Mouse (Mus musculus) stomach, postnatal 0 days (tissue): ENCODE data around the gene Mtnr1b. TPM values are rescaled to one million over a fixed set of nuclear protein-coding genes. Genes with fewer than 3 reads are reported as not detected.

Experiments
- ATAC-seq: fragments of 200-750 bp; cut with Nextera tagmentation; 2 replicates; pipeline ENCODE4 v1.8.0; 2017; ENCODE audit not compliant: low FRiP score, low TSS enrichment
- DNase-seq: peaks from one replicate; pipeline ENCODE4 v3.0.0-alpha.2; 2016; ENCODE audit warnings: low spot score
- H3K27ac ChIP-seq: fragments of 300-500 bp; sonication (generic); replicated peaks from 2 replicates; pipeline ENCODE4 v1.5.1; 2014; ENCODE audit warnings: mild to moderate bottlenecking, control low read depth
- H3K27me3 ChIP-seq: fragments of 300-500 bp; sonication (generic); 2 replicates; pipeline ENCODE4 v1.6.1; 2014; ENCODE audit warnings: low read length; ENCODE audit not compliant: control insufficient read depth, insufficient read depth
- H3K36me3 ChIP-seq: fragments of 300-500 bp; sonication (generic); 2 replicates; pipeline ENCODE4 v1.6.1; 2014; ENCODE audit warnings: low read length, mixed read lengths; ENCODE audit not compliant: control insufficient read depth, insufficient read depth
- H3K4me1 ChIP-seq: fragments of 300-500 bp; sonication (generic); replicated peaks from 2 replicates; pipeline ENCODE4 v1.6.1; 2014; ENCODE audit warnings: antibody characterized with exemption; ENCODE audit not compliant: control insufficient read depth, insufficient read depth
- H3K4me2 ChIP-seq: fragments of 300-500 bp; sonication (generic); replicated peaks from 2 replicates; pipeline ENCODE4 v1.6.1; 2014; ENCODE audit warnings: low read depth, mild to moderate bottlenecking, control low read depth, moderate library complexity
- H3K4me3 ChIP-seq: fragments of 300-500 bp; sonication (generic); 2 replicates; pipeline ENCODE4 v1.5.1; 2014; ENCODE audit warnings: low read depth, low read length, control low read depth
- H3K9ac ChIP-seq: fragments of 300-500 bp; sonication (generic); 2 replicates; pipeline ENCODE4 v1.6.1; 2014; ENCODE audit warnings: mild to moderate bottlenecking, low read length, control low read depth, mixed read lengths
- H3K9me3 ChIP-seq: fragments of 300-500 bp; sonication (generic); 2 replicates; pipeline ENCODE4 v1.6.1; 2016; ENCODE audit warnings: low read length; ENCODE audit not compliant: control insufficient read depth
- CTCF ChIP-seq: IDR thresholded peaks from 2 replicates; pipeline ENCODE4 v1.5.1; 2016; ENCODE audit warnings: antibody characterized with exemption, low read depth, mild to moderate bottlenecking, moderate library complexity
- EP300 ChIP-seq: optimal IDR thresholded peaks from 2 replicates; pipeline ENCODE3; 2016; ENCODE audit warnings: antibody characterized with exemption
- WGBS: fragments of 180-500 bp; shearing (Covaris S2); extraction: QIAGEN DNeasy Blood & Tissue Kit; methylation state at CpG from one replicate; pipeline ENCODE4 v1.1.7; 2014; 5-methylcytosine and 5-hydroxymethylcytosine counted together
- polyA plus RNA-seq: library from polyadenylated mRNA; unstranded; fragments of >200 nt; fragmentation: Nextera tagmentation; extraction: Ambion mirVana; gene quantifications from 2 replicates; pipeline ENCODE4 v1.2.1, GENCODE M21; 2015

The Mtnr1b gene
- polyA plus RNA-seq, 1 experiment from 2014 or later = not detected

- no peak overlapping the region for H3K4me3 ChIP-seq
- no peaks in the 10 kb centered on the region for H3K36me3 ChIP-seq
- H3K4me2 ChIP-seq = no peak overlapping the region
- no peaks in the 10 kb centered on the region for H3K27me3 ChIP-seq
- no peak overlapping the region for H3K27ac ChIP-seq
- DNase-seq = no peak
- no peak overlapping the region for H3K9ac ChIP-seq
- H3K9me3 ChIP-seq = no peaks in the 10 kb centered on the region
- no peaks in the 10 kb centered on the region for H3K4me1 ChIP-seq
- ATAC-seq = no peak
- TF ChIP-seq CTCF = no peak
- TF ChIP-seq EP300 = no peak
- WGBS = 73% methylated on average over 6 of the region's 6 CpGs
Observed at GRCm38 (mm10) chr9:15813002-15813911, 61.1 kb downstream of the Mtnr1b start.

GRCm38 (mm10) chr9:15804296-15804695 is 70.1 kb downstream of the Mtnr1b start:
- no peak for TF ChIP-seq CTCF
- no peak for TF ChIP-seq EP300
- WGBS = 80% methylated on average over 2 of the region's 2 CpGs
- no peak overlapping the region for H3K4me2 ChIP-seq
- DNase-seq (no peak), ATAC-seq (no peak)
- no peak overlapping the region for H3K4me3 ChIP-seq
- H3K27me3 ChIP-seq = no peaks in the 10 kb centered on the region
- H3K9ac ChIP-seq = no peak overlapping the region
- H3K9me3 ChIP-seq = no peaks in the 10 kb centered on the region
- no peak overlapping the region for H3K27ac ChIP-seq
- H3K4me1 ChIP-seq = no peaks in the 10 kb centered on the region
- no peaks in the 10 kb centered on the region for H3K36me3 ChIP-seq

- Histone ChIP-seq H3K4me2 (no peak overlapping the region), H3K27me3 (no peaks in the 10 kb centered on the region), H3K4me1 (no peaks in the 10 kb centered on the region), H3K9me3 (no peaks in the 10 kb centered on the region), H3K36me3 (no peaks in the 10 kb centered on the region), H3K9ac (no peak overlapping the region), H3K27ac (no peak overlapping the region), H3K4me3 (no peak overlapping the region)
- DNase-seq (no peak), ATAC-seq (no peak)
- TF ChIP-seq EP300 (no peak), CTCF (no peak)
Observed at GRCm38 (mm10) chr9:15802413-15803027, 71.8 kb downstream of the Mtnr1b start.

- no peak for ATAC-seq
- Histone ChIP-seq H3K27ac (no peak overlapping the region), H3K36me3 (no peaks in the 10 kb centered on the region), H3K27me3 (no peaks in the 10 kb centered on the region), H3K4me3 (no peak overlapping the region), H3K4me2 (no peak overlapping the region), H3K9ac (no peak overlapping the region), H3K4me1 (no peaks in the 10 kb centered on the region), H3K9me3 (no peaks in the 10 kb centered on the region)
- TF ChIP-seq EP300 (no peak), CTCF (no peak)
- whole genome bisulfite sequencing = 72% methylated on average over 5 of the region's 5 CpGs
- no peak for DNase-seq
Observed at GRCm38 (mm10) chr9:15800402-15800801, 74.0 kb downstream of the Mtnr1b start.

- Histone ChIP-seq H3K9ac (no peak overlapping the region), H3K9me3 (no peaks in the 10 kb centered on the region), H3K4me3 (no peak overlapping the region), H3K27me3 (no peaks in the 10 kb centered on the region), H3K36me3 (no peaks in the 10 kb centered on the region), H3K27ac (no peak overlapping the region), H3K4me1 (no peaks in the 10 kb centered on the region), H3K4me2 (no peak overlapping the region)
- ATAC-seq = no peak
- WGBS = 64% methylated on average over 6 of the region's 6 CpGs
- TF ChIP-seq EP300 (no peak), CTCF (no peak)
- DNase-seq = no peak
Observed at GRCm38 (mm10) chr9:15794408-15794807, 79.9 kb downstream of the Mtnr1b start.

- Histone ChIP-seq H3K9ac (no peak overlapping the region), H3K4me3 (no peak overlapping the region), H3K27me3 (no peaks in the 10 kb centered on the region), H3K9me3 (no peaks in the 10 kb centered on the region), H3K4me1 (no peaks in the 10 kb centered on the region), H3K4me2 (no peak overlapping the region), H3K36me3 (no peaks in the 10 kb centered on the region), H3K27ac (no peak overlapping the region)
- ATAC-seq (no peak), DNase-seq (no peak)
- TF ChIP-seq EP300 (no peak), CTCF (no peak)
- 80% methylated on average over 9 of the region's 9 CpGs for WGBS
Observed at GRCm38 (mm10) chr9:15792076-15792475, 82.3 kb downstream of the Mtnr1b start.
